Mouse (Mus musculus): Measurements from ENCODE around the gene Tsc1.

DNA sequence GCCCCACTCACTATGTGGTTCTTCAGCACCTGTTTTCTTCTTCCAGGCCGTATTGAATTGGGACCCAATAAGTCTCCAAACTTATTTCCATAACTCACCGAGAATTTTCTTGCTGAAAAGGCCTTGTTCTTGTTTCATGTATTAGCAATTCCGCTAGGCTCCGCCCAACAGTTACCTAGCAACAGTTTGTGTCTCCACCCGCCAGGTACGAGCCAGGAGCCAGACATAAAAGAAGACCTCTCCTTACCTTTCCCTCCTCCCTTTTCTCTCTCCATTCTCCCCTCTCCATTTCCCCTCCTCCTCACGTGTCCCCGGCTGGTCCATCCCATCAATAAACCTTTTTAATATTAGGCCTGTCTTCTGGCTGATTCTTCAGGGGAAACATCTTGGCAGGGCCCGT lies 2.7 kb upstream of the Tsc1 start:
- TF ChIP-seq ZNF384 (IDR thresholded peaks at IDR 0.05; ENCODE audit: low read depth, low read length) (no peak), MAFK (IDR thresholded peaks at IDR 0.05; ENCODE audit: insufficient read depth, low read depth, low read length) (no peak), HCFC1 (IDR thresholded peaks at IDR 0.05; ENCODE audit: borderline replicate concordance, insufficient read depth, low read length) (no peak), ZC3H11A (IDR thresholded peaks at IDR 0.05; ENCODE audit: borderline replicate concordance, low read depth, low read length) (no peak), CHD2 (IDR thresholded peaks at IDR 0.05; ENCODE audit: low read depth, low read length) (no peak)

Data from ES-E14 (cell line).